Mouse (Mus musculus) heart, postnatal 0 days (tissue): ENCODE results near the gene Abcf3.

ENCODE experiments used
- CTCF ChIP-seq: IDR thresholded peaks from 2 replicates; pipeline ENCODE4 v1.5.1; 2016; ENCODE audit warnings: antibody characterized with exemption, control low read depth, low read depth
- EP300 ChIP-seq: IDR thresholded peaks from 2 replicates; pipeline ENCODE4 v1.6.1; 2016; ENCODE audit warnings: antibody characterized with exemption, low read depth

DNA sequence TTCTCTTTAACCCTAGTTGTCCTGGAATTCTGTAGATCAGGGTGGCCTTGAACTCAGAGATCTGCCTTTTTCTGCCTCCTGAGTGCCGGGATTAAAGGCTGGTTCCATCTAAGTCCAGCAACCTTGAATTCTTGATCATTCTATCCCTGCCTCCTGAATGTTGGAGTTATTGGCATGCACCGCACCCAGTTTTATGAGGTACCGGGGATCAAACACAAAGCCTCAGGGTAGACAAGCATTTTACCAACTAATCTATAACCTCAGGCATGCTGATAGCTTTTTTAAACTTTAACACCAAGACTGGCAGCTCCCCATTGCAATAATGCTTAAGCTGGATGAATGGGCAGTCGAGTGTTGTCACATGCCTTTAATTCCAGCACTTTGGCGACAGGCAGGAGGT lies 954 bp upstream of the Abcf3 start:
- no peak for TF ChIP-seq CTCF
- TF ChIP-seq EP300 = no peak
